Mouse (Mus musculus) urinary bladder, postnatal 25 days (tissue): ENCODE results near the gene Rexo4.

Source experiments
- DNase-seq: peaks from one replicate; pipeline ENCODE4 v3.0.0; 2022; ENCODE audit warnings: low spot score

Gene Rexo4

DNA sequence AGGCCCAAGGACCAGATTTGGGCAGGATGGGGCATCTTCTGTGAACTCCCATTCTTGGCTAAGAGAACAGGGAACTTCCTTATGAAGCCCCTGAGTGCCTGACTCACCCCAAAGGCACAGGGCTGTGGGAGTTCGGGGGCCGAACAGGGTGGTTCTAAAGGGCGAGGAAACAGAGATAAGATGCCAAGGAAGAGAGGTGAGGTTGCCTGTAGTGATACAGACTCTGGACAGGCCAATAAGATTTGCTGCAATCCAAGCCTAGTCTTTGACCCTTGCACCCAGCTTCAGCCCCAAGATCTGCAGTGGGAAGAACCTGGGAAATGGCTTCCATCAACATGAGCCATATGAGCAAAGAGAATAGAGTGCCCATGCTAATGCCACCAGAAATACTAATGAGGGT, 20.9 kb downstream of the Rexo4 start:
- DNase-seq: no peak

DNA sequence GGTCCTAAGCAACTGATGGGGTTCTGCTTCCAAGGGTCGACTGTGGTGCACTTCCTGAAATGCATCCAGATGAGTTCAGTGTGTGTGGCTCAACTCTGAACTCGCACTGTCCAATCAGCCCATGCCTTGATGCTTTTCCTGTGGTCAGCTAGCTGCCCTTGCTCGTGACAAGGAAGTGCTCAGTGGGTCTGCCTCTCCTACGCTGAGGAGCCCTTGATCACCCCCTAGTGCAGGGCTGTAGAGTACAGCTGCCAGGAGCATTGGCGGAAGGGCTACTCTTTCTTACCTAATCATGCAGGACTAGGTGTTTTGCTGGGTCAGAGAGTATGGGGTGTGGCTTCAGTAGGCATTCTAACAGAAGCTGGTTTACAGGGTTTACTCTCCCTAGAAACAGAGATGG, 22.6 kb downstream of the Rexo4 start:
- no peak for DNase-seq

- no peak for DNase-seq
Observed at GRCm38 (mm10) chr2:26936425-26936824, 27.8 kb downstream of the Rexo4 start.

DNA sequence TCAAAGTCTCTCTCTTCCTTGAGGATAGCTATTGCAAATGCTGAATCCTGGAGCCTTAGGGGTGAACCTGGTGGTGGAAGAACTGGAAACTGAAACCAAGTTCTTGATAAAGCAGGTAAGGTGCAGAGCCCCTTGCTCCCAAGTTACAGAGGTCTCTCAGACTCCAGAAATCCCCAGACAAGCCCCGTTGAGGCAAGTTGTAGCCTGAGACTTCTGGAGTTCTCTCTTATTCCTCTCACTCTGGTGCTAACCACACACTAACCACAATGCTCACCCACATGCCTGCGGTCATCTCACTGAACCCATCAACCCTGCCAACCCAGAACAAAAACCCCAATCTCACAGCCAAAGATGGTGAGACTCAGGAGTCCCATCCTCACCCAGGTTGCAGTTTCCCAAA, 28.9 kb downstream of the Rexo4 start:
- DNase-seq: no peak

DNA sequence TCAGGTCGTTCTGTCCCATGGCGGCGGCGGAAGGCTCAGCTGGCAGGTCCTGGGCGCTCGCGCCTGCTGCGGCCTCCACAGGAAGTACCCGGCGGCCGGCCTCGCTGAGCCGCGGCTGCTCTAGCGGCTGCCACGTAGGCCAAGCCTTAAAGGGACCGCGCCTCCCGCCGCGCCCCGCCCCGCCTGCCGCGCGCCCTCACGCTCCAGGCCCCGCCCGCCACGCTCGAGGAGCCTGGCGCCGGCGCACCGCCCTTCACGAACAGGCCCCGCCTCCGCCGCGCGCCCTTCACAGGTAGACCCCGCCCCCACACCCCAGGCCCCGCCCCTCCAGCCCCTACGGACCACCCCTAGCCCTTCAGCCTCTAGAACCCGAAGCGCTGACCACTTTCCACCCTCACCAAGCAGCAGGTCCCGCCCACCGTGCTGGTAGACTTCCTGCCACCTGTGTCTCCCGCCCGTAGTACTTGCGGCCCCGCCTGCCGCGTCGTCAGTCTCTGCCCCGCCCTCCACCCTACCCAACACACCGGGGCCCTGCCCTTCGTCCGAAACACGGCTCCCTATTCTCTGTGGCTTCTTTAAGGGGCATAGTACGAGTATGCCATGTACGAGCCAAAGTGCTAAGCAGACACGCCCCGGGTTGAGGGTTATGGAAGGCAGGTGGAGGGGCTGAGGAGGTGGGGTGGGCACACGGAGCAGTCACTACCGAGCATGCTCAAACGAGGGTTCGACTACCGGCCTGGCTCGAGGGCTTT, 30.7 kb downstream of the Rexo4 start, which contains the start of the genes Surf4 and Stkld1:
Gene Surf4 (minus strand): TSS at position 625 of the 752 bp plus-strand sequence.
Gene Stkld1 (plus strand): TSS at position 744 of the 752 bp plus-strand sequence.
- peak; percentile 89 for DNase-seq

DNA sequence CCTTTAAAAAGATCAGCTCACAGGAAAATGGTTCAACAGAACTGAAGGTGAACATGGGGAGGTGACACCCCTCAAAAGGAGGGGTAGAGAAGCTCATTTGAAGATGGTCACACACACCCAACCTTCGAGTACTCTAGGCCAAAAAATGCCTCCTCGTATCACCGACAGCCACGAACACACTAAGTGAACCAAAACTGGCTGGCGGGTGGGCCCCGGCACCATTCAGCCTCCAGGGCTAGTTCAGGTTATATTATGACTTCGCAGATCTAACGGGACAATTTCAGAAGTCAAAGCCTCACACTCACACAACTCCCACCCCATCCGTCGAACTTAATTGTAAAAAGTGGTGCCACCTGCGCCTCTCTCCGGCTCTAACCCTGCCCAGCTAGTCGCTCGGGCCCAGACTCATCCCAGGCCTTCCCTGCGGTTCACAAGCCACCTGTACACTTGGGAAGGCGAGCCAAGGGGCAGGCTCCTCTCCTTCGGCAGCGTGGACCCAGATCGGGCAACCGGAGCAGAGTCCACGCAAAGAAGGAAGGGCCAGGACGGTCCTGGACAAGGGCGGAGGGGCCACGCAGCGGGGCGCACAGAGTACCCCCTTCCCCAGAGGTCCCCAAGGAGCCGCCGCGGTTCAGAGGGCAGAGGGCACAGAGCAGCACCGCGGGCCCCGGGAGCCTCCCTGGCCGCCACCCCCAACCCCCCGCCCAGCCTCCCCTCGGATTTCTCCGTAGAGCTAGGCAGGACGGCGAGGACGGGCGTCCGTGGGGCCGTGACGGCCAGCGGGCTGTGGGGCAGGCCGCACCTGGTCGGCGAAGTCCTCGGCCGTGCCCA, 31.5 kb downstream of the Rexo4 start:
- DNase-seq: no peak

DNA sequence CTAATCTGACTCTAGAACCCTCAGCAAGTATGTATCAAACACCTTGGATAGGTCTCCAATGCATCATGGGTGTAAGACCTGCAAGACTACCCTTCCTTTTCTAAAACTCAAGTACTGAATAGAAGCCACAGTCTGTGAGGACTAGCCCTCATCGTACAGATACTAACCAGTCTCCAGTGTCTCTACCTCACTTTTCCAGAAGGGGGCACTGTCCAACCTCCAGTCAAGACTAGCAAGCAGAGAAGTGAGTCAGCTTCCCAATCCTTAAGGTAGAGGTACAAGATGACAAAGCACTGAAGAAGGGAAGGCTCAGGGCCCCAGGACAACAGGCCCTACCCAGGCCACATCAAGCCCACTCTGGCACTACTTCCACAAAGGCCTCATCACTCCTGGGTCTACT, 33.8 kb downstream of the Rexo4 start:
- peak; percentile 50 for DNase-seq

DNA sequence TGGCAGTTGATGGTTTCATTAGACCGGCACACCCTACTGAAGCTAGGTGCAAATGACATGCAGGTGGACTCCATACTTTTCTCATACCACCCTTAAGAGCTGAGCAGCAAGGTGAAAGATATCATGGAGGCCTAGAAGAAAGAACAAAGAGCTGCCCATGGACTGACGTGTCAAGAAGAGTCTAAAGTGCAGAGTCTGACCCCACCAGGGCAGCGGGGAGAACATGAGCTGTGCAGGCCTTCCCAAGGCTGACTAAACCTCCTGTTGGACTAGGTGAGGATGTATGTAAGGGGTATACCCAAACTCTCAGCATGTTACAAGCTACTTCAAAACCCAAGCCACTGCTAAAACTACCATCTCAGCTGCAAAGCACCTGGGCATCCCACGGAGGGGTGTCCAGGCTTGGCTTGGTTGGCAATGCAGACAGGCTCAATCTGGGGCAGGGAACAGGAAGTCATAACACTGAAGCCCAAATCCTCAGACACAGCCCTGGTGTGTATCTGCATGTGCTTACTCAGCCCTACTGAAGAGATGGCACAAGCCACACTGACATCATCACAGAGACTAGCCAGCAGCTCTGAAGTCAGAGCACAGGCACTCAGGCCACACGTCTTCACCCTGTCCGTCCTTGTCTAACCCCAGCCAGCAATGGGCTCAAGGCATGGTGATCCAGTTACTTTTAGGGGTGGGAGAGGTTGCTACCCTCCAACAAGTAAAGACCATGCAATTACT, 36.3 kb downstream of the Rexo4 start:
- no peak for DNase-seq

DNA sequence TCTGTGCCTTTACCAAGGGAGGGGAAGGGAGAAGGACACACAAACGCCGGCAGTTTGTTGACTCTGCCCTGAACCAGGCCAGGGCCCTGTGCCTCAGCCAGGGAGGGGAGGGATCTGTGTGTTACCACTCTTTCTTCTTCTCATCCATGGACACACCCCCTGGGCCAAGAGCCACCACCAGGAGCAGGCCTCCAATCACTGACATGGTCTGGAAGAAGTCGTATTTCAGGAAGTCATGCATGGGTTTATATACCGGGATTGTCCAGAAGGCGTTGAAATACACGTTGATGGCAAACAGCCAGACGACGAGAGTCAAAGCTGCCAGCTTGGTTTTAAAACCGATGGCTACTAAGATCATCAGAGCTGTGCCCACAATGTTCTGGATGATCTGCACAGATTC, 42.4 kb downstream of the Rexo4 start:
- no peak for DNase-seq

DNA sequence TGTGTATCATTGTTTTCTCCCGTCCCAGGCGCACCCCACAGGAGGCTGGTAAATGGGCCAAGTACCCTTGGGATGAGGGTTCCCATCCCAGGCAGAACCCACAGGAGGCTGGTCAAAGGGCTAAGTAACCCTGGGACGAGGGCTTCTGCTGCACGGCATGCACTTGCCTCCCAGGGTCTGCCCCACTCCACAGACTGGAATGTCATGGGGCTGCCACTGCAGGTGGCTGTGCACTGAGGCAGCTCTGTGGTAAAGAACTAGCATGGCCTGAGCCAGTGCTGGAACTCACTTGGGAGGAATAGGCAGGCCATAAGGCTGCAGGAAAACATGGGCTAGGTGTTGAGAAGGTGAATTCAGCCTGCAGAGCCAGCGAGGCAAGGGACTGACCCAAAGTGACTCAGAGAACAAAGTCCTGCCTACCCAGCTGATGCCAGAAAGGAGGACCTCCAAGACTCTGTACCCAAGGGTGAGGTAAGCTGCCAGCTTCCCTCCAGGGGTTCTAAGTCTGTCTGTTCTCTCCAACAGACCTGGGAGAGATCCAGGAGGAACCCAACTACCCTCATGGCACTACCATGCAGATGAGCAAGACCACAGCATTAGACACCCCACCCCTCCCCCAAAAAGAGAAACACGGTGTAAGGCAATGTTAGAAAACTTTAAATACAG, 43.9 kb downstream of the Rexo4 start:
- DNase-seq: no peak

DNA sequence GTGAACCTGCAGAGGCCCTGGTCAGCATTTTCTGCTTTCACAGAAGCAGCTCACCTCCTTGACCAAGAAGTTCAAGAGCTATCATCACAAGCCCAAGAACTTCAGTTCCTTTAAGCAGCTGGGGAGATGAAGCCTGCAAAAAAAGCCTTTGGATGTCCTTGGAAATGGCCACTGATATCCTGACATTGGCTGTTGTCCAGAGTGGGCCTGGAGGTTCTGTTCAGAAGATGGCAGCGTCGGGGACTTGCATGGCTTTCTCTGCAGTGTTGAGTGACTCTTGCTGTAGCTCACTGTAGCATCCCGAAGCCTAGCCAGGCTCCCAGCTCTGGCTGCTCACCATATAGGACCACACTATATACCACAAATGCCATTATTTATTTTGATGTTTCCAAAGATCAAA, 44.5 kb downstream of the Rexo4 start:
- no peak for DNase-seq

- DNase-seq: no peak
Observed at GRCm38 (mm10) chr2:26916738-26917137, 47.4 kb downstream of the Rexo4 start.

GRCm38 (mm10) chr2:26915927-26916728, 48.1 kb downstream of the Rexo4 start, which contains the start of the genes Surf2 and Surf1:
Gene Surf2, plus strand, starts transcription at chr2:26916367.
Gene Surf1, minus strand, starts transcription at chr2:26916530.
- DNase-seq: peak; percentile 73

- no peak for DNase-seq
Observed at GRCm38 (mm10) chr2:26914148-26914941, 49.8 kb downstream of the Rexo4 start.

DNA sequence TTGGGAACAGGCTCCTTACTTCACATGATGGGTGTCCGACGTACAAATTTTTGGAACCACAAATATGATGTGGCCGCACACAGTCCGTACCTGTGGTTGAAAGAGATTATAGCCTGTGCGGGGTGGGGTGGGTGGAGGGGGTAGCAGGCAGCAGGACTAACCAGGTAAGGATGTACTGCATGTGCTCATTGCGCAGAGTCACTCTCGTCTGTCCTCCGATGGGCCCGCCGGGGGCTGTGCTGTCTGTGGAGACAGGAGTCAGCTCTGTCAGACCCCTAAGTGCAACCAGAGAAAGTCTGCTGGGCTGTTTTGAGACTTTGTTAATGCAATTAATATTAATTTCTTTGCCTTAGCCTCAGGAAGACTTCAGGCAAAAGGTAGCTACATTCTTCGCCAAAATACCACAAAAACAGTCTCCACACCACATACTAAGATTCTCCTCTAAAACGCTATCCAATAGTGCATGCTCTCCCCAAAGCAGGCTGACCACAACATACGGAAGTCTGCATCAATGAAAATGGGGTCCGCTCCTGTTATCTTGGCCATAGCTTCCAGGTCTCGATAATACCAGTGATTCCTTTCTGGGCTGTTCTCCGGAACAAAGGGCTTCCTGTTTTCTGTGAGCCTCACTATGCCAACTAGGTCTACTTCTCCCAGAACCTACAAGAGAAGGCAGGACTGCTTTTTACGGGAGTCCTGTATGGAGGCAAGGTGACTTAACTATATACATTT, 50.6 kb downstream of the Rexo4 start:
- DNase-seq: no peak

DNA sequence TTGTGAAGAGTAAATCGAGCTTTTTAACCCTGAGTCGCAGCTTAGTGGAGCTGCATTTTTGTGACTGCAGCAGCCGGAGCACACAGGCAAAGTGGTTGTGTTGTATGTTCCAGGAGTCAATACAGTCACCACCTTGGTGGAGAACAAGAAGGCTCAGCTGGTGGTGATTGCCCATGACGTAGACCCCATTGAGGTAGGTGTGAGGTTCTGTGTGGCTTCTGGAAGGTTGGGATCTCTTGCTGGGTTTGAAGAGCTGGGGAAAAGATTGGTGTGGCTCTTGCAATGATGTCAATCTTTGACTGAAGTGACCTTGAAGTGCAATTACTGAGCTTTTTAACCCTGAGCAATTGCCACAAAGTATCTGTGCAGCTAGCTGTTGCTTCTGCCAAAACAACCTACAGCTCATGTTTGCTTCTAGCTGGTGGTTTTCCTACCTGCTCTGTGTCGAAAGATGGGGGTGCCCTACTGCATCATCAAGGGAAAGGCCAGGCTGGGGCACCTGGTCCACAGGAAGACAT, 51.9 kb downstream of the Rexo4 start:
- no peak for DNase-seq

- DNase-seq: peak; percentile 51
Observed at GRCm38 (mm10) chr2:26910994-26911765, 53.0 kb downstream of the Rexo4 start.
